Mouse (Mus musculus) C2C12 (cell line): Measurements from ENCODE around the gene Eral1. TPM values are rescaled to one million over a fixed set of nuclear protein-coding genes. Genes with fewer than 3 reads are reported as not detected.
"Not testable (repeated sequence)": the region's sequence is repeated elsewhere in the genome, so short reads cannot be mapped to it uniquely, and the experiment has no call there.

Experiments
- H3K27me3 ChIP-seq: one replicate; pipeline ENCODE4 v1.6.1; 2011; ENCODE audit not compliant: control insufficient read depth, insufficient read depth, insufficient read length
- H3K36me3 ChIP-seq: one replicate; pipeline ENCODE4 v1.6.1; 2011; ENCODE audit not compliant: control insufficient read depth, insufficient read depth
- H3K4me3 ChIP-seq: one replicate; pipeline ENCODE4 v1.5.1; 2011; ENCODE audit warnings: mild to moderate bottlenecking, control low read depth; ENCODE audit not compliant: poor library complexity, insufficient read depth, severe bottlenecking
- H3K79me2 ChIP-seq: one replicate; pipeline ENCODE4 v1.6.1; 2011; ENCODE audit not compliant: control insufficient read depth, insufficient read depth
- H3K79me3 ChIP-seq: one replicate; pipeline ENCODE4 v1.6.1; 2011; ENCODE audit warnings: low read depth, control low read depth
- H3ac ChIP-seq: one replicate; pipeline ENCODE3; 2011; ENCODE audit warnings: low read depth; ENCODE audit not compliant: control insufficient read depth, insufficient read length
- CEBPB ChIP-seq: IDR thresholded peaks from one replicate; pipeline ENCODE4 v1.6.1; 2011; ENCODE audit warnings: low read depth, mild to moderate bottlenecking, control low read depth, moderate library complexity
- CTCF ChIP-seq: IDR thresholded peaks from one replicate; pipeline ENCODE4 v1.5.1; 2011; ENCODE audit not compliant: control insufficient read depth, insufficient read depth, insufficient read length
- FOSL1 ChIP-seq: IDR thresholded peaks from one replicate; pipeline ENCODE4 v1.8.0; 2011; ENCODE audit warnings: mild to moderate bottlenecking, low read length; ENCODE audit not compliant: poor library complexity, insufficient read depth, severe bottlenecking
- MAX ChIP-seq: IDR thresholded peaks from one replicate; pipeline ENCODE4 v1.6.1; 2011; ENCODE audit warnings: mild to moderate bottlenecking, control low read depth
- MYOD1 ChIP-seq: IDR thresholded peaks from one replicate; pipeline ENCODE4 v1.6.1; 2011; ENCODE audit warnings: low read depth; ENCODE audit not compliant: control insufficient read depth, insufficient read length
- MYOG ChIP-seq: IDR thresholded peaks from one replicate; pipeline ENCODE4 v1.6.1; 2011; ENCODE audit not compliant: control insufficient read depth, insufficient read length; ENCODE audit errors: extremely low read depth
- USF1 ChIP-seq: IDR thresholded peaks from one replicate; pipeline ENCODE4 v1.6.1; 2011; ENCODE audit warnings: low read depth, mild to moderate bottlenecking, control low read depth, moderate library complexity
- polyA plus RNA-seq: library from polyadenylated mRNA; unstranded; fragments of >200 nt; fragmentation: generic; extraction: Trizol; gene quantifications from one replicate; pipeline ENCODE4 v1.2.1, GENCODE M21; 2012; ENCODE audit warnings: missing spikeins

The Eral1 gene
- polyA plus RNA-seq, 1 experiment: 21.5 TPM

DNA sequence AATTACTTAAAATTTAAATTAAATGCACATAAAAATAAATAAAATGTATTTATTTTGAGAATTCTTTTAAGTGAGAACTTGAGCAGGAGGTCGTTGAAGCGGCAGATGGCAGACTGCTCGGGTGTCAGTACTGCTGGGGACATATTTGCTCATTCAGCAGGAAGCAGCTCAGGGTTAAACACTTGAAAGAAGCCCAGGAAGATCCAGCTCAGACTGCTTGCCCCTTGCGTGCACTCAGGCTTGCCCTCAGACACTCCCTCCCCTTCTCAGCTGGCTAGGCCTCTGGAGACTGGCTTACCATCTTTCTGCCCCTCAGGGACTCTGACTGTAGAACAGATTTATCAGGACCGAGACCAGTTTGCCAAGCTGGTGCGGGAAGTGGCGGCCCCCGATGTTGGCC lies 23.2 kb downstream of the Eral1 start:
- Histone ChIP-seq H3ac (no peak overlapping the region), H3K79me2 (no peaks in the 10 kb centered on the region), H3K4me3 (no peak overlapping the region), H3K27me3 (no peaks in the 10 kb centered on the region), H3K79me3 (no peaks in the 10 kb centered on the region), H3K36me3 (peaks cover 17% of the 10 kb centered on the region)
- TF ChIP-seq MAX: no peak
- TF ChIP-seq CTCF: no peak
- TF ChIP-seq FOSL1: no peak
- TF ChIP-seq CEBPB: no peak
- no peak for TF ChIP-seq USF1

DNA sequence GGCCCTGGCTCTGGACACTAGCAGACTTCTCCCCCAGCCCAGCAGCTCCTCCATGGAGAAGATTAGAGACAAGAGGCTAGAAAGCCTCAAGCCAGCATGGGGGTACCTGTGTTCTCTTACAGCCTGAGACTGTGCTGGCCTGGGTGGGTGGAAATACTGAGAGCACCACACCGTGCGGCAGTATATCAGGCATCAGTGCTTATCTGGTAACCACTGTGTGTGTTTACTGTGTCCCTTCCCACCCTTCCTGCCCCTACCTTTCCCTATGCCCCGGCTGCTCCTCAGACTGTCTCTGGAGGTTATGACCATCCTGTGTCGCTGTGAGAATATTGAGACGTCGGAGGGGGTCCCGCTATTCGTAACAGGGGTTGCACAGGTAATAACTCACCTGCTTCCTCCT lies 27.1 kb downstream of the Eral1 start:
- no peak overlapping the region for H3ac ChIP-seq
- H3K79me3 ChIP-seq: no peaks in the 10 kb centered on the region
- TF ChIP-seq MYOD1: no peak
- no peak for TF ChIP-seq CEBPB
- no peak for TF ChIP-seq FOSL1
- no peak for TF ChIP-seq MAX
- TF ChIP-seq MYOG: no peak
- TF ChIP-seq CTCF: no peak
- TF ChIP-seq USF1: no peak
- H3K79me2 ChIP-seq: no peaks in the 10 kb centered on the region
- no peaks in the 10 kb centered on the region for H3K27me3 ChIP-seq
- H3K36me3 ChIP-seq: peaks cover 16% of the 10 kb centered on the region
- H3K4me3 ChIP-seq: no peak overlapping the region

- not testable (repeated sequence) for H3K27me3 ChIP-seq, H3K79me3 ChIP-seq, H3ac ChIP-seq, H3K4me3 ChIP-seq, H3K79me2 ChIP-seq
- H3K36me3 ChIP-seq: peaks cover 12% of the 10 kb centered on the region
These were observed 31.5 kb downstream of the Eral1 start for GRCm38 (mm10) chr11:78048637-78049036.

DNA sequence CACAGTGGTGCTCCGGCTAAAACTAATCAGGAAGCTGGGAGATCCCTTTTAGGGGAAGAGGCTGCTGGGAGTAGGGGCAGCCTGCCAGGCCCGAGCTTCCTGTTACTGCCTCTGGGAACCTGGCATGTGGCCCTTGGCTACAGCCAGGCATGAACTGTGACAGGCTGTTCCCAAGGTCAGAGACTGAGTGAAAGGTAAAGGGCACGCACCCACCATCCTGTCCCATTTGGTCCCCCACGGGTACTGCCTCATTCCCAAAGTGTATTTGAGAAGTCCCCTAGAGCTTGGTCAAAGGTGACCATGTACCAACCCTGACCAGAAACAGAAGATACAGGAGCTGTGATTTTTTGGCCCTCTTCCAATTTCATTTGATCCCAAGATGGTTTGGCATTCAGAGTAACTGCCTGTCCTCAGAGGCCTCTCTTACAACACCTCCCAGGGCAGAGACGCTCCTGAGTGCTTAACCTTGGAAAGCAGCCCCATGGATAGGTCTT lies 35.4 kb downstream of the Eral1 start:
- peaks cover 28% of the 10 kb centered on the region for H3K36me3 ChIP-seq
- no peaks in the 10 kb centered on the region for H3K27me3 ChIP-seq
- H3ac ChIP-seq: no peak overlapping the region
- H3K79me2 ChIP-seq: peaks cover 18% of the 10 kb centered on the region
- no peak overlapping the region for H3K4me3 ChIP-seq
- TF ChIP-seq CTCF: no peak
- TF ChIP-seq USF1: no peak
- TF ChIP-seq CEBPB: no peak
- TF ChIP-seq FOSL1: no peak
- H3K79me3 ChIP-seq: peaks cover 4% of the 10 kb centered on the region

DNA sequence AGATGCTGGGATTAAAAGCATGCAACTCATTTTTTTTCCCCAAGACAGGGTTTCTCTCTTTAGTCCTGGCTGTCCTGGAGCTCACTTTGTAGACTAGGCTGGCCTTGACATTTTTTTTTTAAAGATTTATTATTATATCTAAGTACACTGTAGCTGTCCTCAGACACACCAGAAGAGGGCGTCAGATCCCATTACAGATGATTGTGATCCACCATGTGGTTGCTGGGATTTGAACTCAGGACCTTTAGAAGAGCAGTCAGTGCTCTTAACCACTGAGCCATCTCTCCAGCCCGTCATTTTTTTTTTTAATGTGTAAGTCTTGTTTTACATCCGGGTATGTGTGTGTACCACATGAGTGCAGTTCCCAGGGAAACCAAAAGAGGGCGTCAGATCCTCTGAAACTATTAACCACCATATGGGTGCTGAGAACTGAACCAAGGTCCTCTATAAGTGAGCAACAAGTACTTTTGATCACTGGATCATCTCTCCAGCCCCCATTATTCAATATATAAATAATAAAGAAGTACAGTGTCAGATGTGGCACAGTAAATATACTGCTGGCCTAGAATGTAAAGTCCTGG lies 37.8 kb downstream of the Eral1 start:
- H3K79me2 ChIP-seq: peaks cover 42% of the 10 kb centered on the region
- not testable (repeated sequence) for H3K27me3 ChIP-seq, H3K4me3 ChIP-seq, H3ac ChIP-seq
- H3K36me3 ChIP-seq: peaks cover 25% of the 10 kb centered on the region
- H3K79me3 ChIP-seq: peaks cover 11% of the 10 kb centered on the region

GRCm38 (mm10) chr11:78040878-78041277 lies 39.3 kb downstream of the Eral1 start:
- TF ChIP-seq MYOD1 (no peak), CTCF (no peak), FOSL1 (no peak), CEBPB (no peak), MYOG (no peak), MAX (no peak), USF1 (no peak)
- H3K36me3 ChIP-seq: peaks cover 18% of the 10 kb centered on the region
- peaks cover 49% of the 10 kb centered on the region for H3K79me2 ChIP-seq
- H3K27me3 ChIP-seq: no peaks in the 10 kb centered on the region
- H3K79me3 ChIP-seq: peaks cover 11% of the 10 kb centered on the region
- no peak overlapping the region for H3K4me3 ChIP-seq
- H3ac ChIP-seq: no peak overlapping the region
